8 mouse cellular contexts compared by ENCODE assay signal in genomic region chr9:15357484-15358275, GRCm38 (mm10). TPM values are rescaled to one million over a fixed set of nuclear protein-coding genes. Genes with fewer than 3 reads are reported as not detected.
A peak's percentile ranks its signal among the peaks of the same experiment; 100 is the strongest.
DNase-seq lines count a peak whose midpoint lies in the region; ATAC-seq and TF ChIP-seq lines count a peak whose summit lies in the region.

Cep295 (minus strand) TSS chr9:15357788.

- DNase-seq in 3134 (ENCODE audit: extremely low read depth, insufficient read length, low spot score), result peak; percentile 93
- peak; percentile 98 for DNase-seq in adrenal gland, postnatal 36 days
- DNase-seq in heart, adult 18-20 months, result peak; percentile 96
- DNase-seq in kidney, adult 2 months, result peak; percentile 97
- peak; percentile 88 to 96 for DNase-seq in spleen, adult 2 months (ENCODE audit: low read depth in 1 of 2, low spot score in 2 of 2)

- peak; percentile 72 for TF ChIP-seq POLR2A in kidney, adult 2 months (IDR thresholded peaks at IDR 0.05; ENCODE audit: low read depth, low read length)
- TF ChIP-seq POLR2A in spleen, adult 2 months (IDR thresholded peaks at IDR 0.05; ENCODE audit: low read depth, low read length), result peak; percentile 73

- 3% methylated on average over 58 of the region's 60 CpGs for WGBS in embryonic facial prominence, embryonic 13.5 days
- WGBS in kidney, adult 2 months, result 1% methylated on average over 60 of the region's 60 CpGs
- 3% methylated on average over 60 of the region's 60 CpGs for WGBS in limb, embryonic 12.5 days
- 2% methylated on average over 60 of the region's 60 CpGs for WGBS in midbrain, embryonic 15.5 days
- under 1% methylated on average over 60 of the region's 60 CpGs for WGBS in spleen, adult 2 months

- 0 out of 2 replicates have a peak, but pooled peaks have one; percentile 0 for TF ChIP-seq CTCF in kidney, adult 2 months (conservative IDR thresholded peaks at IDR 0.05; ENCODE audit: insufficient read depth, insufficient read length, low read depth, low read length)
- no peak for TF ChIP-seq CTCF in spleen, adult 2 months (IDR thresholded peaks at IDR 0.05; ENCODE audit: extremely low read depth, insufficient read depth, insufficient read length, insufficient replicate concordance)

- H3K27ac ChIP-seq in embryonic facial prominence, embryonic 13.5 days, result peak within 1 kb of the TSS; percentile 72
- H3K27ac ChIP-seq in kidney, adult 2 months (ENCODE audit: insufficient read depth, low read depth, low read length), result peak within 1 kb of the TSS; percentile 85
- H3K27ac ChIP-seq in limb, embryonic 12.5 days, result peak within 1 kb of the TSS; percentile 81
- H3K27ac ChIP-seq in midbrain, embryonic 15.5 days, result peak within 1 kb of the TSS; percentile 84
- H3K27ac ChIP-seq in spleen, adult 2 months (ENCODE audit: insufficient read depth, low read length), result peak within 1 kb of the TSS; percentile 85

- H3K4me2 ChIP-seq in embryonic facial prominence, embryonic 13.5 days, result peak within 1 kb of the TSS; percentile 67
- peak within 1 kb of the TSS; percentile 76 for H3K4me2 ChIP-seq in limb, embryonic 12.5 days
- H3K4me2 ChIP-seq in midbrain, embryonic 15.5 days, result peak within 1 kb of the TSS; percentile 71

- no peaks in the 10 kb centered on the region for H3K9me3 ChIP-seq in embryonic facial prominence, embryonic 13.5 days
- no peaks in the 10 kb centered on the region for H3K9me3 ChIP-seq in limb, embryonic 12.5 days
- no peaks in the 10 kb centered on the region for H3K9me3 ChIP-seq in midbrain, embryonic 15.5 days

- peak; percentile 95 for ATAC-seq in embryonic facial prominence, embryonic 13.5 days (ENCODE audit: insufficient number of reproducible peaks, insufficient read depth, low FRiP score, low TSS enrichment, low read depth)
- peak; percentile 99 for ATAC-seq in limb, embryonic 12.5 days (ENCODE audit: insufficient number of reproducible peaks, insufficient read depth, low FRiP score, low TSS enrichment, low read depth)
- ATAC-seq in midbrain, embryonic 15.5 days (replicated peaks), result peak; percentile 100

- H3K4me3 ChIP-seq in embryonic facial prominence, embryonic 13.5 days, result peak within 1 kb of the TSS; percentile 79
- peak within 1 kb of the TSS; percentile 83 for H3K4me3 ChIP-seq in kidney, adult 2 months (ENCODE audit: insufficient read depth, low read depth, low read length)
- peak within 1 kb of the TSS; percentile 77 for H3K4me3 ChIP-seq in limb, embryonic 12.5 days (replicated peaks)
- peak within 1 kb of the TSS; percentile 77 for H3K4me3 ChIP-seq in midbrain, embryonic 15.5 days
- H3K4me3 ChIP-seq in spleen, adult 2 months (ENCODE audit: extremely low read depth, insufficient read depth, insufficient read length), result peak within 1 kb of the TSS; percentile 85

- H3K27me3 ChIP-seq in embryonic facial prominence, embryonic 13.5 days, result no peaks in the 10 kb centered on the region; the same call in 1 of the 2 replicates
- no peaks in the 10 kb centered on the region for H3K27me3 ChIP-seq in kidney, adult 2 months (replicated peaks; ENCODE audit: control insufficient read depth, insufficient read depth, low read length)
- H3K27me3 ChIP-seq in limb, embryonic 12.5 days, result 0 out of 2 replicates have a peak, but pooled peaks cover 4% of the 10 kb centered on the region
- 0 out of 2 replicates have a peak, but pooled peaks cover 2% of the 10 kb centered on the region for H3K27me3 ChIP-seq in midbrain, embryonic 15.5 days (replicated peaks)
- H3K27me3 ChIP-seq in spleen, adult 2 months (ENCODE audit: control insufficient read depth, insufficient read depth, low read length), result no peaks in the 10 kb centered on the region

- peaks cover 13% of the 10 kb centered on the region for H3K4me1 ChIP-seq in embryonic facial prominence, embryonic 13.5 days
- H3K4me1 ChIP-seq in kidney, adult 2 months (ENCODE audit: control insufficient read depth, insufficient read depth, low read length), result no peaks in the 10 kb centered on the region
- peaks cover 6% of the 10 kb centered on the region for H3K4me1 ChIP-seq in limb, embryonic 12.5 days (replicated peaks)
- peaks cover 18% of the 10 kb centered on the region for H3K4me1 ChIP-seq in midbrain, embryonic 15.5 days
- no peaks in the 10 kb centered on the region; the same call in 1 of the 2 replicates for H3K4me1 ChIP-seq in spleen, adult 2 months (ENCODE audit: control insufficient read depth, insufficient read depth, insufficient read length)

- H3K9ac ChIP-seq in embryonic facial prominence, embryonic 13.5 days, result peak within 1 kb of the TSS; percentile 84
- peak within 1 kb of the TSS; percentile 77 for H3K9ac ChIP-seq in limb, embryonic 12.5 days (replicated peaks)
- peak within 1 kb of the TSS; percentile 80 for H3K9ac ChIP-seq in midbrain, embryonic 15.5 days

- 0 out of 2 replicates have a peak, but pooled peaks cover 8% of the 10 kb centered on the region for H3K36me3 ChIP-seq in embryonic facial prominence, embryonic 13.5 days
- no peaks in the 10 kb centered on the region; the same call in 1 of the 2 replicates for H3K36me3 ChIP-seq in kidney, adult 2 months (ENCODE audit: control insufficient read depth, insufficient read depth, low read length)
- peaks cover 7% of the 10 kb centered on the region; the same call in 1 of the 2 replicates for H3K36me3 ChIP-seq in limb, embryonic 12.5 days
- H3K36me3 ChIP-seq in midbrain, embryonic 15.5 days (replicated peaks), result no peaks in the 10 kb centered on the region; the same call in 1 of the 2 replicates
- peaks cover 2% of the 10 kb centered on the region for H3K36me3 ChIP-seq in spleen, adult 2 months (ENCODE audit: control insufficient read depth, insufficient read depth, low read length)

RNA-seq across cellular contexts. Expression of gene Cep295, which starts in this region (rescaled TPM):
- 10 to 100 TPM; 11.4 to 12.3 TPM for total RNA-seq in adrenal gland, postnatal 36 days (2021)
- polyA plus RNA-seq in embryonic facial prominence, embryonic 13.5 days (2015; fragmentation: Nextera tagmentation; extraction: Ambion mirVana), result 20.7 and 20.8 TPM in 2 replicates
- total RNA-seq in heart, adult 18-20 months (2021), result 1 to 10 TPM; 4.5 to 4.9 TPM
- polyA plus RNA-seq in kidney, adult 2 months (2012; rRNA removed), result 2.9 and 3.1 TPM in 2 replicates
- polyA plus RNA-seq in limb, embryonic 12.5 days (2016; fragmentation: Nextera tagmentation; extraction: Ambion mirVana), result 22.4 and 25.3 TPM in 2 replicates
- 13.3 and 14.6 TPM in 2 replicates for polyA plus RNA-seq in midbrain, embryonic 15.5 days (2015; fragmentation: Nextera tagmentation; extraction: Ambion mirVana)
- polyA plus RNA-seq in spleen, adult 2 months (2012; rRNA removed), result 3.8 and 4.0 TPM in 2 replicates

Comparison
In these comparisons a context has a peak if more than half of its experiments do, and no peak if none do; other contexts are left out.
1. Peak in every context shown above with its lines: DNase-seq, ATAC-seq, H3K4me3 ChIP-seq and H3K27ac ChIP-seq.